Mouse (Mus musculus) erythroblast, adult 5-6 weeks (primary cell): ENCODE results near the gene Gm7980. TPM values are rescaled to one million over a fixed set of nuclear protein-coding genes. Genes with fewer than 3 reads are reported as not detected.
"Not testable (repeated sequence)": the region's sequence is repeated elsewhere in the genome, so short reads cannot be mapped to it uniquely, and the experiment has no call there.

ENCODE experiments used
- ATAC-seq: replicated peaks from 2 replicates; pipeline ENCODE4 v1.8.0; 2016; ENCODE audit warnings: moderate number of reproducible peaks, mild to moderate bottlenecking, moderate TSS enrichment, inconsistent platforms; ENCODE audit not compliant: poor library complexity, low FRiP score, severe bottlenecking
- total RNA-seq, 2 experiments: library from RNA; stranded (forward) in 1 of 2; stranded (reverse) in 1 of 2; fragments of 150-400 nt in 1 of 2; fragments of 200-764, 138-1000 nt in 1 of 2; gene quantifications; 2 replicates each; pipeline versions ENCODE4 v1.2.3 to v1.2.4; 2015 to 2017; ENCODE audit warnings: low replicate concordance in 2 of 2

The Gm7980 gene
- total RNA-seq (2015; ENCODE audit: low replicate concordance): not detected in 2 replicates
- total RNA-seq (2017; ENCODE audit: low replicate concordance): not detected in 2 replicates

GRCm38 (mm10) chr14:41907190-41907589, at the start of gene Gm7980:
Gene Gm7980 (minus strand): TSS chr14:41907290.
- ATAC-seq: not testable (repeated sequence)

DNA sequence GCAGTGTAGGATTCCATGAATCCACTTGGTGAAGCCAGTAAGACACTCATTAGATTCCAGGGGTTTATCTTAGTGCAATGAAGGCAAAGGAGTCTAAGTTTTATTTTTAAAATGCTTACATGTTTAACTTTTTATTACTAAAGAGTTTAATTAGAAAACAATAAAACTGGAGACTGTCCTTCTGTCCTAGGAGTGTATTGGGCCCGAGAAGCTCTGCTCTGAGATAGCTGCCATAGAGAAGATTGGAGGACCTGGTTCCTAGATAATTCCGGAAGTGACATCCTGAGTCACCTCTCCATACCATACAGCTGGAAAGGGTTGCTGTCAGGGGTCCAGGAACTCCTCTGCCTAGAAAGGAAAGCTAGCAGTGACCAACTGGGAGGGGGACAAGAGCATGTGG, 36.6 kb upstream of the Gm7980 start, which contains the start of gene 1700024B05Rik:
Gene 1700024B05Rik (plus strand): TSS at position 301 of the 400 bp plus-strand sequence.
- ATAC-seq: not testable (repeated sequence)

- ATAC-seq: not testable (repeated sequence)
Measured at GRCm38 (mm10) chr14:41924649-41925048, 17.6 kb upstream of the Gm7980 start, which contains the start of gene 1700049E17Rik1. Gene 1700049E17Rik1 (plus strand): TSS chr14:41924949.

Other genes with a start within 250 kb of the Gm7980 start
- gene Gm8068, start 205.4 kb downstream of the Gm7980 start, total RNA-seq (2015; ENCODE audit: low replicate concordance): not detected in 2 replicates
- not detected in 2 replicates for gene Gm8068, start 205.4 kb downstream of the Gm7980 start, total RNA-seq (2017; ENCODE audit: low replicate concordance)
- gene Gm7929, start 156.7 kb downstream of the Gm7980 start, total RNA-seq (2015; ENCODE audit: low replicate concordance): not detected in 2 replicates
- gene Gm7929, start 156.7 kb downstream of the Gm7980 start, total RNA-seq (2017; ENCODE audit: low replicate concordance): not detected in 2 replicates
- gene Gm47189, start 134.8 kb downstream of the Gm7980 start, total RNA-seq (2015; ENCODE audit: low replicate concordance): not detected in 2 replicates
- gene Gm47189, start 134.8 kb downstream of the Gm7980 start, total RNA-seq (2017; ENCODE audit: low replicate concordance): not detected in 2 replicates
- gene 1700049E17Rik1, start 17.7 kb upstream of the Gm7980 start, total RNA-seq (2015; ENCODE audit: low replicate concordance): not detected in 2 replicates
- not detected in 2 replicates for gene 1700049E17Rik1, start 17.7 kb upstream of the Gm7980 start, total RNA-seq (2017; ENCODE audit: low replicate concordance)
- gene 1700024B05Rik, start 36.7 kb upstream of the Gm7980 start, total RNA-seq (2015; ENCODE audit: low replicate concordance): not detected in 2 replicates
- not detected in 2 replicates for gene 1700024B05Rik, start 36.7 kb upstream of the Gm7980 start, total RNA-seq (2017; ENCODE audit: low replicate concordance)
- not detected in 2 replicates for gene Gm6401, start 60.6 kb upstream of the Gm7980 start, total RNA-seq (2015; ENCODE audit: low replicate concordance)
- gene Gm6401, start 60.6 kb upstream of the Gm7980 start, total RNA-seq (2017; ENCODE audit: low replicate concordance): not detected in 2 replicates
- gene Gm3543, start 76.0 kb upstream of the Gm7980 start, total RNA-seq (2015; ENCODE audit: low replicate concordance): not detected in 2 replicates
- gene Gm3543, start 76.0 kb upstream of the Gm7980 start, total RNA-seq (2017; ENCODE audit: low replicate concordance): not detected in 2 replicates
- not detected in 2 replicates for gene Gm7951, start 210.1 kb upstream of the Gm7980 start, total RNA-seq (2015; ENCODE audit: low replicate concordance)
- gene Gm7951, start 210.1 kb upstream of the Gm7980 start, total RNA-seq (2017; ENCODE audit: low replicate concordance): not detected in 2 replicates